Mouse (Mus musculus) heart, embryonic 16.5 days (tissue): Measurements from ENCODE around the gene Tcp1. TPM values are rescaled to one million over a fixed set of nuclear protein-coding genes. Genes with fewer than 3 reads are reported as not detected.

ENCODE experiments used
- ATAC-seq: fragments of 200-750 bp; cut with Nextera tagmentation; replicated peaks from 2 replicates; pipeline ENCODE4 v1.8.0; 2017; ENCODE audit warnings: moderate number of reproducible peaks; ENCODE audit not compliant: insufficient read depth, low FRiP score; ENCODE audit errors: extremely low read depth
- H3K27ac ChIP-seq: fragments of 300-500 bp; sonication (generic); 2 replicates; pipeline ENCODE4 v1.5.1; 2014; ENCODE audit warnings: mild to moderate bottlenecking, low read length, control low read depth, moderate library complexity
- H3K27me3 ChIP-seq: fragments of 300-500 bp; sonication (generic); 2 replicates; pipeline ENCODE4 v1.6.1; 2014; ENCODE audit warnings: low read length, mixed read lengths; ENCODE audit not compliant: control insufficient read depth, insufficient read depth
- H3K36me3 ChIP-seq: fragments of 300-500 bp; sonication (generic); 2 replicates; pipeline ENCODE4 v1.6.1; 2014; ENCODE audit not compliant: control insufficient read depth, insufficient read depth
- H3K4me1 ChIP-seq: fragments of 300-500 bp; sonication (generic); 2 replicates; pipeline ENCODE4 v1.6.1; 2014; ENCODE audit warnings: low read length, mixed read lengths; ENCODE audit not compliant: control insufficient read depth, insufficient read depth
- H3K4me2 ChIP-seq: fragments of 300-500 bp; sonication (generic); 2 replicates; pipeline ENCODE4 v1.6.1; 2014; ENCODE audit warnings: low read depth, mild to moderate bottlenecking, control low read depth, low read length
- H3K4me3 ChIP-seq: fragments of 300-500 bp; sonication (generic); 2 replicates; pipeline ENCODE4 v1.5.1; 2014; ENCODE audit warnings: mild to moderate bottlenecking, control low read depth, low read length
- H3K9ac ChIP-seq: fragments of 300-500 bp; sonication (generic); 2 replicates; pipeline ENCODE4 v1.6.1; 2014; ENCODE audit warnings: low read length, control low read depth
- H3K9me3 ChIP-seq: fragments of 300-500 bp; sonication (generic); replicated peaks from 2 replicates; pipeline ENCODE4 v1.6.1; 2016; ENCODE audit warnings: low read length; ENCODE audit not compliant: control insufficient read depth
- WGBS: fragments of 180-500 bp; shearing (Covaris S2); extraction: QIAGEN DNeasy Blood & Tissue Kit; methylation state at CpG from one replicate; pipeline ENCODE4 v1.1.7; 2014; 5-methylcytosine and 5-hydroxymethylcytosine counted together
- polyA plus RNA-seq: library from polyadenylated mRNA; unstranded; fragments of >200 nt; fragmentation: Nextera tagmentation; extraction: Ambion mirVana; gene quantifications from 2 replicates; pipeline ENCODE4 v1.2.1, GENCODE M21; 2015

Gene Tcp1
- 304 and 341 TPM in 2 replicates for polyA plus RNA-seq

DNA sequence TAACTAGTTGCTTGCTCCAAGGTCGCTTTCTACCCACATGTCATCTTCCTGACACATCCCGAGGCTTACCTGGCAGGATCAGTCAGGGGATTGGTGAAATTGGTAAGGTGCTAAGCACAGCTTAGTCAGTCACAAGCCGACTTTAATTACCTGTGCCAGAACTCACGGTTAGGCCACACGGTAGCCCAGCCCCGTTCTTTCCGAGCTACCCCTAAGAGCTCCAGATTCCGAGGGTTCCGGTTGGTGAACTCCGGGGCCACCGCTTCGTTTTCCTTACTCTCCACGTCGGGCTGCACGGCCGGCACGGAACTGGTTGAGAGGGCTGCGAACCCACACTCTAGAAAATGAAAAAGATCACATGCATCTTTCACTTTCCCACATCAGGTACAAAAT is at the start of gene Tcp1:
Tcp1 (plus strand) TSS at position 214 of the 393 bp plus-strand sequence.
- peak within 1 kb of the TSS; percentile 95 for H3K4me3 ChIP-seq
- H3K36me3 ChIP-seq = peaks cover 45% of the 10 kb centered on the region
- peak within 1 kb of the TSS; percentile 94 for H3K27ac ChIP-seq
- H3K9ac ChIP-seq = peak within 1 kb of the TSS; percentile 99
- H3K27me3 ChIP-seq = no peaks in the 10 kb centered on the region
- H3K4me1 ChIP-seq = peaks cover 13% of the 10 kb centered on the region
- no peaks in the 10 kb centered on the region for H3K9me3 ChIP-seq
- ATAC-seq = no peak
- H3K4me2 ChIP-seq = peak within 1 kb of the TSS; percentile 91
- WGBS = under 1% methylated on average over 18 of the region's 18 CpGs

GRCm38 (mm10) chr17:12866853-12867252 is 48.6 kb upstream of the Tcp1 start:
- peaks cover 20% of the 10 kb centered on the region for H3K4me1 ChIP-seq
- no peak; the same call in 1 of the 2 replicates for ATAC-seq
- peak overlapping the region; percentile 33 for H3K4me2 ChIP-seq
- H3K27me3 ChIP-seq = no peaks in the 10 kb centered on the region
- H3K27ac ChIP-seq = peak overlapping the region; percentile 69
- H3K36me3 ChIP-seq = no peaks in the 10 kb centered on the region
- H3K9me3 ChIP-seq = no peaks in the 10 kb centered on the region
- no peak overlapping the region for H3K9ac ChIP-seq
- WGBS = 48% methylated on average over 10 of the region's 10 CpGs
- no peak overlapping the region for H3K4me3 ChIP-seq

- no peaks in the 10 kb centered on the region for H3K36me3 ChIP-seq
- H3K4me3 ChIP-seq = no peak within 1 kb of the TSS
- peaks cover 20% of the 10 kb centered on the region for H3K4me1 ChIP-seq
- H3K27ac ChIP-seq = peak within 1 kb of the TSS; percentile 69
- no peaks in the 10 kb centered on the region for H3K9me3 ChIP-seq
- no peak for ATAC-seq
- H3K4me2 ChIP-seq = peak within 1 kb of the TSS; percentile 33
- WGBS = 41% methylated on average over 2 of the region's 2 CpGs
- H3K27me3 ChIP-seq = no peaks in the 10 kb centered on the region
- no peak within 1 kb of the TSS for H3K9ac ChIP-seq
Observed at GRCm38 (mm10) chr17:12868043-12868442, 47.5 kb upstream of the Tcp1 start, which contains the start of gene Mas1. Gene Mas1 (minus strand): TSS chr17:12868143.

DNA sequence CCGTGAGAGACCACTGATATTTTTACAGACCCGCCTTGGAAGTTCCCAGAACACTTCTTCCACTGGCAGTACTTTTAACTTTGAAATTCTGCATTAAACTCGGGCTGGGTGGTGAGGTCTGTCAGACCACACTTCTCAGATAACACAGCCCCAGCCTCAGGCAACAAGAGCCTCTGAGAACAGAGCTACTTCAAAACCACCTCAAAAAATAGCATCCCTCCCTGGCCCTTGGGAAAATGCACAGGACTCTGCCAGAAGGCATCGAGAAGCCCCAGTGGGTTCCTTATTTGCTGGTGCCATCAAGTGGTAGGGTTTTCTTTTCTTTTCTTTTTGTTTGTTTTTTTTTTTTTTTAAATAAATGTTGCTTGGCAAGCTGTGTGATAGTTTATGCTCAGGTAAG is 46.9 kb upstream of the Tcp1 start:
- no peak overlapping the region for H3K4me2 ChIP-seq
- H3K4me1 ChIP-seq = peaks cover 20% of the 10 kb centered on the region
- no peaks in the 10 kb centered on the region for H3K9me3 ChIP-seq
- no peaks in the 10 kb centered on the region for H3K27me3 ChIP-seq
- no peaks in the 10 kb centered on the region for H3K36me3 ChIP-seq
- 5% methylated on average over 4 of the region's 4 CpGs for WGBS
- H3K9ac ChIP-seq = no peak overlapping the region
- H3K27ac ChIP-seq = peak overlapping the region; percentile 29
- no peak overlapping the region for H3K4me3 ChIP-seq
- ATAC-seq = no peak

GRCm38 (mm10) chr17:12872275-12873028 is 43.0 kb upstream of the Tcp1 start:
- Histone ChIP-seq H3K36me3 (no peaks in the 10 kb centered on the region), H3K9ac (no peak overlapping the region), H3K4me2 (no peak overlapping the region), H3K4me1 (peaks cover 12% of the 10 kb centered on the region), H3K4me3 (no peak overlapping the region), H3K27ac (no peak overlapping the region), H3K9me3 (no peaks in the 10 kb centered on the region), H3K27me3 (no peaks in the 10 kb centered on the region)
- WGBS = 73% methylated on average over 16 of the region's 16 CpGs
- ATAC-seq = no peak

GRCm38 (mm10) chr17:12875734-12876133 is 39.8 kb upstream of the Tcp1 start, which contains the start of gene Mrgprh:
Gene Mrgprh (plus strand): TSS chr17:12876034.
- H3K27me3 ChIP-seq = no peaks in the 10 kb centered on the region
- no peak for ATAC-seq
- 74% methylated on average over 5 of the region's 5 CpGs for WGBS

DNA sequence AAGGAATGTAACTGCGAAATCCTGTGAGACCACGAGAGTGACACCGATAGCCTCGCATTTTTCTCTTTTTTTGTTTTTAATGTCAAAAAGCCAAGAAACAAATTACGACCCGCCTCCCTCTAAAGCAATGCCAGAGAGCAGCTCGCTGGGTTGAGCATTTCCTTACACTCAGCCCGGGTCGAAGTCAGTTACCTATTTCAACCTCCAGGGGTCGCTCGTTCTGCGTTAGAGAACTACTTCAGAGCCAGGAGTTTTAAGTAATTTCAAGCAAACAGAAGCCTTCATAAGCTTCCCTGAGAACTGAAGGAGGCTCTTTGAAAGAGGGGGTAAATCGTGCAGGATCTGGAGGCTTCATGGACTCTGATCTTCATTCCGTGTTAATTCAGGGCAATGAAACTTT is 35.3 kb upstream of the Tcp1 start:
- WGBS = 4% methylated on average over 14 of the region's 14 CpGs
- H3K27me3 ChIP-seq = no peaks in the 10 kb centered on the region
- H3K9me3 ChIP-seq = no peaks in the 10 kb centered on the region
- H3K36me3 ChIP-seq = no peaks in the 10 kb centered on the region
- H3K4me3 ChIP-seq = peak overlapping the region; percentile 43
- ATAC-seq = peak; percentile 72
- H3K9ac ChIP-seq = peak overlapping the region; percentile 62
- H3K4me1 ChIP-seq = peaks cover 5% of the 10 kb centered on the region; the same call in 1 of the 2 replicates
- H3K27ac ChIP-seq = no peak overlapping the region
- peak overlapping the region; percentile 75 for H3K4me2 ChIP-seq

More at GRCm38 (mm10) chr17:12875734-12876133, 39.8 kb upstream of the Tcp1 start, which contains the start of gene Mrgprh:
- H3K27ac ChIP-seq = no peak within 1 kb of the TSS
- peaks cover 5% of the 10 kb centered on the region; the same call in 1 of the 2 replicates for H3K4me1 ChIP-seq
- no peak within 1 kb of the TSS for H3K4me2 ChIP-seq
- H3K9ac ChIP-seq = no peak within 1 kb of the TSS
- H3K4me3 ChIP-seq = no peak within 1 kb of the TSS
- no peaks in the 10 kb centered on the region for H3K36me3 ChIP-seq
- no peaks in the 10 kb centered on the region for H3K9me3 ChIP-seq

DNA sequence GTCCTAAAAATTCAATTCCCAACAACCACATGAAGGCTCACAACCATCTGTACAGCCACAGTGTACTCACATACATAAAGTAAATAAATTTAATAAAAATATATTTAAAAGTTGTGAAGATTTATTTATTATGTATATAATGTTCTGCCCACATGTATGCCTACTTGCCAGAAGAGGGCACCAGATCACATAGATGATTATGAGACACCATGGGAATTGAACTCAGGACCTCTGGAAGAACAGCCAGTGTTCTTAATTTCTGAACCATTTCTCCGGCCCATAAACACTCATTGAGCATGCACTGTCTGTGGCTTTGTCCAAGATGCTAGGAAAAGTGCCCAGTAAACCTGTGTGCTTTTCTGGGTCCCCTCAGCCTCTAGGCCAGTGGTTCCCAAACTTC is 34.3 kb upstream of the Tcp1 start:
- no peaks in the 10 kb centered on the region for H3K36me3 ChIP-seq
- 72% methylated on average over 1 of the region's 1 CpGs for WGBS
- H3K9me3 ChIP-seq = no peaks in the 10 kb centered on the region
- ATAC-seq = no peak
- no peak overlapping the region for H3K4me3 ChIP-seq
- no peak overlapping the region for H3K9ac ChIP-seq
- H3K4me2 ChIP-seq = no peak overlapping the region
- H3K27me3 ChIP-seq = no peaks in the 10 kb centered on the region
- H3K4me1 ChIP-seq = peaks cover 5% of the 10 kb centered on the region; the same call in 1 of the 2 replicates
- H3K27ac ChIP-seq = no peak overlapping the region

GRCm38 (mm10) chr17:12886620-12887019 is 28.9 kb upstream of the Tcp1 start:
- H3K27ac ChIP-seq = peak overlapping the region; percentile 68
- no peak for ATAC-seq
- WGBS = 43% methylated on average over 6 of the region's 6 CpGs

More at GRCm38 (mm10) chr17:12886620-12887019, 28.9 kb upstream of the Tcp1 start:
- no peak overlapping the region for H3K4me3 ChIP-seq
- no peaks in the 10 kb centered on the region for H3K9me3 ChIP-seq
- H3K27me3 ChIP-seq = no peaks in the 10 kb centered on the region
- H3K4me1 ChIP-seq = peaks cover 17% of the 10 kb centered on the region
- H3K9ac ChIP-seq = no peak overlapping the region
- H3K36me3 ChIP-seq = no peaks in the 10 kb centered on the region
- H3K4me2 ChIP-seq = no peak overlapping the region
